Mouse (Mus musculus) liver, adult 2 months (tissue): Measurements from ENCODE around the gene Matn1. TPM values are rescaled to one million over a fixed set of nuclear protein-coding genes. Genes with fewer than 3 reads are reported as not detected.

Experiments
- DNase-seq: peaks from one replicate; pipeline ENCODE4 v3.0.0-alpha.2; 2011; ENCODE audit warnings: low read depth, low spot score; ENCODE audit errors: extremely low read depth
- H3K27ac ChIP-seq: fragments of 200-500 bp; replicated peaks from 2 replicates; pipeline ENCODE4 v1.5.1; 2012; ENCODE audit warnings: low read depth, mild to moderate bottlenecking, control low read depth, inconsistent platforms, low read length; ENCODE audit not compliant: insufficient read depth
- H3K27me3 ChIP-seq: fragments of 200-500 bp; 2 replicates; pipeline ENCODE4 v1.6.1; 2012; ENCODE audit warnings: mild to moderate bottlenecking, moderate library complexity, low read length, inconsistent platforms; ENCODE audit not compliant: control insufficient read depth, insufficient read depth
- H3K36me3 ChIP-seq: fragments of 200-500 bp; 2 replicates; pipeline ENCODE4 v1.6.1; 2012; ENCODE audit warnings: low read length, inconsistent platforms; ENCODE audit not compliant: control insufficient read depth, insufficient read depth
- H3K4me1 ChIP-seq: fragments of 200-500 bp; 2 replicates; pipeline ENCODE4 v1.6.1; 2011; ENCODE audit warnings: low read length; ENCODE audit not compliant: control insufficient read depth, insufficient read depth
- H3K4me3 ChIP-seq: fragments of 200-500 bp; 2 replicates; pipeline ENCODE4 v1.5.1; 2011; ENCODE audit warnings: low read depth, mild to moderate bottlenecking, control low read depth, low read length, moderate library complexity; ENCODE audit not compliant: insufficient read depth
- H3K79me2 ChIP-seq: fragments of 200-500 bp; 2 replicates; pipeline ENCODE4 v1.6.1; 2012; ENCODE audit warnings: inconsistent platforms, mild to moderate bottlenecking, low read length, moderate library complexity; ENCODE audit not compliant: control insufficient read depth, insufficient read depth
- H3K9ac ChIP-seq: fragments of 200-500 bp; 2 replicates; pipeline ENCODE4 v1.6.1; 2012; ENCODE audit warnings: low read depth, mild to moderate bottlenecking, control low read depth, inconsistent platforms, low read length
- CTCF ChIP-seq: fragments of 200-500 bp; IDR thresholded peaks from 2 replicates; pipeline ENCODE4 v1.5.1; 2011; ENCODE audit warnings: low read depth, low read length, control low read depth
- POLR2A ChIP-seq: fragments of 200-500 bp; IDR thresholded peaks from 2 replicates; pipeline ENCODE4 v1.6.1; 2011; ENCODE audit warnings: low read length, control low read depth; ENCODE audit not compliant: insufficient read depth; ENCODE audit errors: extremely low read depth
- WGBS: fragments of 180-500 bp; shearing (Covaris S2); methylation state at CpG from one replicate; pipeline ENCODE4 v1.1.7; 2018; 5-methylcytosine and 5-hydroxymethylcytosine counted together
- polyA plus RNA-seq: library from polyadenylated mRNA; depleted of rRNA; stranded (reverse); fragments of >200 nt; gene quantifications from 2 replicates; pipeline ENCODE4 v1.2.3, GENCODE M21; 2012; rRNA removed
- total RNA-seq: library from RNA; depleted of rRNA; stranded (reverse); fragments of >200 nt; gene quantifications from 2 replicates; pipeline ENCODE4 v1.2.3, GENCODE M21; 2014; rRNA removed

The Matn1 gene
- total and polyA plus RNA-seq, 2 experiments = not detected

DNA sequence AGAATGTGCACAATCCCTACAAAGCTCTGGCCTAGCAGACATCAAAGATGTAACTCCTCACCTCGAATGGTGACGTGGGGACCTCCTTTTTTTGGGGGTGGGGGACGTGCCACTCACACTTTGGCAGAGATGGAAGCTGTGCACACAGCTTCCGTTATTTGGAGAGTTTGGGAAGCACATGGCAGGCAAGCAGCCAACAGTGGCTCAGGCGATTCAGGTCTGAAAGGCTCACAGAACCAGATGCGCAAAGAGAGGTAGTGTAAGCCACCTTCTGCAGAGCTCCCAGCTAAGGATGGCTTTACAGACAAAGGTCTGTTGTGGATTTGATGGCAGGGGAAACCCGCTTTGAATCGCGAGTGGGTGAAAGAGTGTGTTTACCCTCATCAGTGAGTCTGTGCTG, 45.0 kb downstream of the Matn1 start:
- Histone ChIP-seq H3K4me1 (no peaks in the 10 kb centered on the region), H3K27me3 (no peaks in the 10 kb centered on the region; the same call in 1 of the 2 replicates), H3K27ac (no peak overlapping the region), H3K79me2 (no peaks in the 10 kb centered on the region), H3K36me3 (no peaks in the 10 kb centered on the region), H3K9ac (no peak overlapping the region), H3K4me3 (no peak overlapping the region)
- no peak for DNase-seq
- 74% methylated on average over 9 of the region's 9 CpGs for WGBS
- TF ChIP-seq CTCF = no peak
- no peak for TF ChIP-seq POLR2A

DNA sequence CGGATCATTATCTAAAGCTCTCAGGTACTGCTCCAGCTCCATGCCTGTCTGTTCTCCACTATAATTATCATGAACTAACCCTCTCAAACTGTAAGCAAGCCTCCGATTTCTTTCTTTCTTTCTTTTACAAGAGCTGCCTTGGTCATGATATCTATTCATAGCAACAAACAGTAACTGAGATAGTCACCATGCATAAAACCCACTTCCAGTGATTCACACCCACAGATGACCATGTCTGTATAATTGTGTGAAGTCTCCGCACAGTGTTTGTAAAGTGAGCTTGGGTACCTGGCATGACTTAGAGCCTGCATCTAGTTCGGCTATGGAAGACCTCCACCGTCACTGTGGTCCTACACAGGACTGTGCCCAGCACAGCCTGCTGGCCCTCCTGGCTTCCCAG, 46.8 kb downstream of the Matn1 start:
- no peaks in the 10 kb centered on the region for H3K4me1 ChIP-seq
- no peak for TF ChIP-seq POLR2A
- no peak for TF ChIP-seq CTCF
- DNase-seq = no peak
- H3K27ac ChIP-seq = no peak overlapping the region
- no peak overlapping the region for H3K4me3 ChIP-seq
- H3K27me3 ChIP-seq = no peaks in the 10 kb centered on the region; the same call in 1 of the 2 replicates
- no peaks in the 10 kb centered on the region for H3K79me2 ChIP-seq
- no peaks in the 10 kb centered on the region for H3K36me3 ChIP-seq
- WGBS = 92% methylated on average over 5 of the region's 5 CpGs
- H3K9ac ChIP-seq = no peak overlapping the region

DNA sequence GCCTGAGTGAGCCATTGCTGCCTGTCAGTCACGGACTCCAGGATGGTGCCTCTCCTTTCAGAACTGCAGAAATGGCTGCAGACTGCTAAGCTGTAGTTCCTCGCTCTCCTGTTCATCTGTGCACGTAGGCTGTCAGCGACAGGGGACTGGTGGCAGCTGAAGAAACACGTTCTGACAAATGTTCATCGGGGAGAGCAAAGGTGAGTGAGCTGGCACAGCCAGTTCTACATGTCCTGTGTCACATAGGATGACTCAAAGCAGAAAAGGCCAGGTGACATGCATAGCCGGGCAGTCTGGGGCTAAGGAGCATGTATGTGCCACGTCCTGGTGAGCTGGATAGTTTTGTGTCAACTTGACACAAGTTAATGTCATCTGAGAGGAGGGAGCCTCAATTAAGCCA, 50.4 kb downstream of the Matn1 start:
- DNase-seq = no peak
- WGBS = 79% methylated on average over 8 of the region's 8 CpGs
- TF ChIP-seq POLR2A (no peak), CTCF (no peak)
- H3K4me3 ChIP-seq = no peak overlapping the region
- no peaks in the 10 kb centered on the region for H3K36me3 ChIP-seq
- H3K27me3 ChIP-seq = no peaks in the 10 kb centered on the region
- H3K27ac ChIP-seq = no peak overlapping the region
- no peaks in the 10 kb centered on the region for H3K4me1 ChIP-seq
- H3K9ac ChIP-seq = no peak overlapping the region
- no peaks in the 10 kb centered on the region for H3K79me2 ChIP-seq

DNA sequence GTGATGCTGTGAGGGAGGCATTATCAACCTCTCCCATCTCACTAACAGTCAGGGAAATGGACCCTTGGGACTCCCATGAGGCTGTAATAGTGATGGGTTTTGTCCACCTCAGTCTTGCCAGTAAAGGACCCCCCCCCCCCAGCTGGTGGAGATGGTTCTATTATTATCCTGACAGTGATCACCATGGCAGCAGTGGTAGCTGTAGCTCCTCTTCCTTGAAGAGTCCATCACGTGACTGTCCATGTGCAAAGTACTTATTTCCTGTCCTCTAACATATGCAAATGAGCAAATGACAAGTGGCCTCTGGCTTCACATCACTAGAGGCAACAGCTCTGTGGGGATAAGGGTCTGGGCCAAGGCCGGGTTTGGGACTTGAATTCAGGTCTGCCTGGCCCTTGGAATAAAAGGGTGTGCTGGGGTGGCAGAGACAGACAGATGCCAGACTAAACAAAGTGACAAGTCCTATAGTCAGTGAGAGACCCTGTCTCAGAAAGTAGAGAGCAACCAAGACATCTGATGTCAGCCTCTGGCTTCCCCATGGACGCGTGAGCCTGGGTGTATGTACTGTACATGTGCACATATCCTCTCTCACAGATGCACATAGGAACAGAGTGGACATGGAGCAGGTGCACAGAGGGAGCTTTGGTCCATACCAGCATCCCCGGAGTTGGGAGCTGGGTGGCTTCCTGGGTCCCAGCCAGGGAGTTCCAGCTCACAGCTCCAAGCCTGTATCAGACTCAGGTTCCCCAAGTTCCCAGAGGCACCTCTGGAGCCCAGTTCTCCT, 55.8 kb downstream of the Matn1 start:
- no peak for TF ChIP-seq POLR2A
- TF ChIP-seq CTCF = no peak
- 80% methylated on average over 5 of the region's 5 CpGs for WGBS
- Histone ChIP-seq H3K4me1 (no peaks in the 10 kb centered on the region), H3K36me3 (no peaks in the 10 kb centered on the region), H3K27me3 (peaks cover 6% of the 10 kb centered on the region; the same call in 1 of the 2 replicates), H3K9ac (no peak overlapping the region), H3K4me3 (no peak overlapping the region), H3K27ac (no peak overlapping the region), H3K79me2 (no peaks in the 10 kb centered on the region)
- DNase-seq = no peak

DNA sequence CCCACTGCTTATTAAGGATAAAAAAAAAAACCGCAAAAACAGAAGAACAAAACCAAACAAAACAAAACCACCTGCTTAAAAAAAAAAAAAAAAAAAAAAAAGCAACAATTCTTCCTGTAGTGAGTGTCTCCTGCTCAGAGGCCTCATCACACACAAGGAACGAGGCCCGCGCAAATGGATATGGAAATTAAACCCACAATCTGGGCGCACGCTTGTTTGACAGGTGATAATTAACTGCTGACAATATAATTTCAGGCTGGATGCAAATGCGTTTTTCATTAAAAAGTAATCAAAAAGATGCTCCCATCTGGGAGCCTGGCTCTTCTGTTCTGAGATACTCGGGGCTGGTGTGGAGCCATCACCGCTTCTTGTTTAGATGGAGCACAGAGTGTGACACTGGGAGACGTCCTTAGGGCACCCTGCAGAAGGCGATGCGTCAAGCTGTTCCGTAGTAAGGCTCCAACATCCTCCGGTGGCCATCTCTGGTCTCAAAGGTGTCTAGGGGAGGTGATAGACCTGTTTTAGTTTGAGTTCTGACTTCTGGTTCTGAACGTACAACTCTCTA, 56.5 kb downstream of the Matn1 start:
- Histone ChIP-seq H3K36me3 (no peaks in the 10 kb centered on the region), H3K4me3 (no peak overlapping the region), H3K27ac (no peak overlapping the region), H3K27me3 (peaks cover 6% of the 10 kb centered on the region; the same call in 1 of the 2 replicates), H3K79me2 (no peaks in the 10 kb centered on the region), H3K9ac (no peak overlapping the region), H3K4me1 (no peaks in the 10 kb centered on the region)
- TF ChIP-seq CTCF = no peak
- TF ChIP-seq POLR2A = no peak
- no peak for DNase-seq
- WGBS = 87% methylated on average over 15 of the region's 15 CpGs

Other genes starting within 250 kb of the Matn1 start
- gene Sdc3, start 151.8 kb upstream of the Matn1 start, total RNA-seq = 11.1 and 18.1 TPM in 2 replicates
- gene Sdc3, start 151.8 kb upstream of the Matn1 start, polyA plus RNA-seq = 23.2 and 37.1 TPM in 2 replicates
- 4.8 and 5.4 TPM in 2 replicates for gene Laptm5, start 31.3 kb upstream of the Matn1 start, total RNA-seq
- 18.9 and 31.5 TPM in 2 replicates for gene Laptm5, start 31.3 kb upstream of the Matn1 start, polyA plus RNA-seq